Mouse (Mus musculus): ENCODE measurements around the gene C2cd4a. TPM values are rescaled to one million over a fixed set of nuclear protein-coding genes. Genes with fewer than 3 reads are reported as not detected.

Gene C2cd4a
- total RNA-seq (2015) (not detected in 2 replicates), total RNA-seq (2017) (not detected in 2 replicates)

DNA sequence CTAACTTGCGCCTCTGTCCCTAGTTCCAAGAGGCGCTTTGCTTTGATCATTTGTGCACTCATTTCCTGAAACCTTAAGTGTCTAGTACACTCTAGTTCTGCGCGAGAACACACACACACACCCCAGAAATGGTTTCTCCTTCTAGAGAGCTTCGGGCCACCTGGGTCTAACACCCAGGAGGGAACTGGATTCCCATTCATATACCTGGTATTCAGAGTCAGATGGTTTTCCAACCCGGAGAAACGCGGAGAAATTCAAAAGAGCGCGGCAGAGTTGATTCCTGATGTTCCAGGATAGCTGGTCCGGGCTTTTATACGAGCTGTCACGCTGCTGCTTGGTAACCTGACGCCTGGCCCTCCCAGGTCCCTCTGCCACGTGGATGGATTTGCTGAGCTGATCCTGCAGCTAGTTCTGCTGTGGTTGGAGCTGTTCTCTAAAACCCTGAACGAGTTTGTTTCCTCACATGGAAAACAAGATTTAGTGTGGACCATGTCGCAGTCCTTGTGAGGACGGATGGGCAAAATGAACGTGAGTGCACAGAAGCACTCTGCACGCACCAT is at the start of gene C2cd4a:
C2cd4a (minus strand) TSS at position 285 of the 560 bp plus-strand sequence.
- no peak for ATAC-seq (ENCODE audit: poor library complexity, severe bottlenecking)

DNA sequence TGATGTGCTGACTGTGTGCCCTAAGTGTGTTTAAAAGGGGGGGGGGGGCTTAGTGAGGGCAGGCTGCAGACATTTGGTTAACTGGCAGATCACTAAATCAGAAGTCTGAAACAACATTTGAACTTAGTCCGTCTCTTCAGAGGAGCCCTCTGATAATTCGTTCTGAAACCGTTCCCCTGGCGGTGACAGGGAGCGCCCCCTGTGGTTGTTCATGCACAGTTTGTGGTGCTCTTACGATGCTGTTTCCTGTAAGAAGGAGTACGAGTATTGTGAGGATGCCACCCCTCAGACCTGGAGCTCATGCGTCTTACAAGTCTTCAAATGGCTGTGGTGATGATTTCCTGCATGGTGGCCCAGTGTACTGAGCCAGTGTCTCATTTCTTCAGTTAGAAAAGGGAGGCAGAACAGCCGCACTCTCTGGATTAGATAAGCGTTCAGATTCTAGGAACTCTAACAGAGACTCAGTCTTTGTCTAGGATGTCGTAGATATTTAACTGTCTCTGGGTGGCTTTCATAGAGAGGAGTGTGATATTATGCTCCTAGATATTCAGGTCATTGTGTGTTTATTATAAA is 46.2 kb upstream of the C2cd4a start:
- no peak for ATAC-seq (ENCODE audit: poor library complexity, severe bottlenecking)

DNA sequence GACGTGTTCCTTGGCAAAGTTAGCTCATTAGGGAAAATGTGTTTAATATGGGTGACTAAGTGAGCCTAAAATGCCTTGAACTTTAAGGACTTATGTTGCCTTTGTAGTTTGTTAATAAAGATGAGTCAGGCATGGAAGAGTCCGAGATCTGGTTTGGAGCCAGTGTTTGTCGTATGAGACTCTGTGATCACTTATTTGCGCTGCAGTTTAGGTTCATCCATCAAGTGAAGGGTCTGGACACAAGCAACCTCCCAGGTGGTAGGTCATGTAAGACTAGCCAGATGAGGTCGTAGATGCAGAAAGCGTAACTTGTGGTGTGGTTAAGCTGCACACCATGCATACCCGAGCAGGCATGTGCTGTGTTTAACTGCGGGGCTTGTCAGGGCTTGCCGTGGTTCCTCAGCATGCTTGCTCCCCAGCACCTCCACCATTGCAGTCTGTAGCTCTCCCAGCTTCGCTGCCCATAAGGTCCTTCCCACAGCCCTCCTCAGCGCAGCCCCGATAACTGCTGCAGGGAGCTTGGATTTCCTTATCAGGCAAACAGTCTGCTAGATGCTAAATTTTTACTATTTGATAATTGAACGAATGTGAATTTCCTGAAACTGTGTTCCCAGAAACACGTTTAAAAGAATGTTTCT is 45.1 kb upstream of the C2cd4a start:
- no peak for ATAC-seq (ENCODE audit: poor library complexity, severe bottlenecking)

DNA sequence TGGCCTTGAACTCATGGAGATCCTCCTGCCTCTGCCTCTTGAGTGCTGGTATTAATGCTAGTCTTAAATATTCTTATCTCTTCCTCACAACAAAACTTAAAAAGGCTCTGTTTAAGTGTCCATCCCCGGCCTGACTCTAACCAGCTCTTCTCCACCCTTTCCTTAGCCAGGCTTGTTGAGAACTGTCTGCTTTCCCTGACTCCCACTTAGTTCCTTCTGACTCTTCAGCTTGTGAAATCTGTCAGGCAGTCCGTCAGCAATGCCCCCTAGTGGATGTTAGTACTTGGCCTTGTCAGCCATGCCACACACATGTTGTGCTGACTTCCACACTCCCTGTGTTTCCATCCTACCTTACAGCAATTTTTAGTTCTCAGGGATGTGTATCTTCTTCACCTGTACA is 43.2 kb upstream of the C2cd4a start:
- ATAC-seq (ENCODE audit: poor library complexity, severe bottlenecking): peak; percentile 77

DNA sequence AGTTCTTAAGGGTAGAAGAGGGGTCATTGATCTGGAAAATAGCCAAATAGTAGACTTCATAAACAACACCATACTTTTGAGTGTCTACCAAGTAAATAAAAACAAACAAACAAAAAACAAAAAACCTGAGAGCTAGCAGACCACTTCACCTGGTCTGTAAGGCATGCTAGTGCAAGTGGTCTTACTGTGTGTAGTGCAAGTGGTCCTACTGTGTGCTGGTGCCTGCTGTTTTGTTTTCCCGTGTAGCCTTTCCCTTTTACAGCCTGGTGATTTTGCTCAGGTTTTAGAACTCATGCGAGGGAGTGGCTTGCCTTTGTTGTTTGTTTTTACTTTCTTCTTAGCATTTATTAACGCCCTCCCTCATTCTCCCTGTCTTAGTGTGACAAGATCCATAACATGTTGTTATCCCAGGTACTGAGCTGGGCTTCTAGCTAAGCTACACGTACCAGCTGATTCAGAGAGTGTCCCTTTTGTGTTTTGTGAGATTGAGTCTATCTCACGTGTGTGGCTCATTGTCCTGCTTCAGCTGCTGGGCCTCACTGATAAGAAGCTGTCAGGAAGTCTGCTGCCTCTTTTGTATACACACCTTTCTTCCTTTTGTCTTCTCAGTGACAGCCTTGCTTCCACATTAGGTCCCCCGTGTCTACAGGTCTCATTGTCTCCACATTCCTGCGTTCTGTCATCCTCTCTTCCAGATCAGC is 42.5 kb upstream of the C2cd4a start:
- no peak for ATAC-seq (ENCODE audit: poor library complexity, severe bottlenecking)

DNA sequence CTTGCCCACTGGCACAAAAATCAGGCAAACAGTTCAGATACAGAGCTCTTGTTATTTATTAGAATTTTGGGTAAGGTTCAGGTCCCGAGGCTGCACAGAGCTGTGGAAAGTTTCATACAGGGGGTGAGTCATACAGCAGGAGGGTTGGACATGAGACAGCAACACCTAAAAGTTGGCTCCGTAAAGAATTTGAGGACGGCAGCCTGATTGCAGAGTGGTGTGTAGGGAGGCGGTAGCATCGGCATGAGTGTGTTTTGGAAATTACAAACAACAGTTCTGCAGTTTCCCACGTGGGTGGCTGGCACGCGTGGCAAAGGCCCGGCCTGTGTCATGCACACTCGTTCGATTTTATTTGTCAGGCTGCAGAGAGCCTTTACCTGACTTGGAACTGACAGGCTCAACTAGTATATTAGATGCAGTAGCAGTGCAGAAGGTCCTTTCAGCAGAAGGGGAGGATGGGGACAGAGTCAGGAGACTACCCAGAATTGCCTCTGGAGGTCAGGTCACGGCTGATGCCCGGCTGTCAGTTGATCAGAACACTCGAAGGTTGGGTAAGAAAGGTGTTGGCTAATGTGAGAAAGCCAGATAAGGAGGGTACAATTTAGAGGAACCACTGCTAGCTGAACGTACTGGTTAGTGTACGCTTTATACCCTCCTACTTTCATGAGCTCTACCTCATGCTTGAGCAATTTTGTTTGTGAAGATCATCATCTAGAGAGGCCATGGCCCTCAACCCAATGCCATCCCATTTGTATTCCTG is 37.7 kb upstream of the C2cd4a start:
- peak; percentile 97 for ATAC-seq (ENCODE audit: poor library complexity, severe bottlenecking)

DNA sequence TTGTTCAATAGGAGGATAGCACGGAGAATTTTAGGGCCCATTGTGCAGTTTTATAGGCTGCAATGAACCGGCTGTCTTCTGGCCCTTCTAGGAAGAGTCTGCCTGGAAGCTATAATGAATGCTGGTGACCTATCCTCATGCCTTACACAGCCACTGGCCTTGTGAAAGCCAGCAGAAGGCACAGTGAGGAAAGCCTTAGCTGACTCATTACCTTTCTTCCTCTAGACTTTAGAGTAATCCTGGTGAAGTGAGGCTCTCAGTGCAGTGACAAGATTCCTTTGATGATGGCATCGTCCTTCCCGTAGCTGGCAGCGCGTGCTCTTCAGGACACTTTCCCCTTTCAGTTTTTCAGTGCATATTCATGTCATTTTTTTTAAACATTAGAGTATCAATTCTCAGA is 35.3 kb upstream of the C2cd4a start:
- ATAC-seq (ENCODE audit: poor library complexity, severe bottlenecking): no peak

DNA sequence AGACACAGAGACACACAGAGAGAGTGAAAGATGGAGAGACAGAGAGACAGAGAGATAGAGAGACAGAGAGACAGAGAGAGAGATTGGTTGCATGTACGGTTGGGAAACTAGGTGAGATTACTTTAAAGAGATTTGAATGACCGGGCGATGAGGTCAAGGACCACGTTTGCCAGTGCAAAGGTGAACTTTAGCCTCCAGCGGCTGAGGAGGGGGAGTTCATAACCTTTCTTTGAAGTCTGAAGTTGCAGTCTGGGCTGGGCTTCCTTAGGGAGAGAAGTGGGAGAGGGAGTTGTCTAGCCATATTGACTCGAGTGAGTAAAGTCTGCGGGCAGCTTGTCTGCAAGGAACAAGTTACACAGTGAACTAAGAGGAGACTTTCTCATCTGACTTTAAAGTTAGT is 33.3 kb upstream of the C2cd4a start:
- no peak for ATAC-seq (ENCODE audit: poor library complexity, severe bottlenecking)

DNA sequence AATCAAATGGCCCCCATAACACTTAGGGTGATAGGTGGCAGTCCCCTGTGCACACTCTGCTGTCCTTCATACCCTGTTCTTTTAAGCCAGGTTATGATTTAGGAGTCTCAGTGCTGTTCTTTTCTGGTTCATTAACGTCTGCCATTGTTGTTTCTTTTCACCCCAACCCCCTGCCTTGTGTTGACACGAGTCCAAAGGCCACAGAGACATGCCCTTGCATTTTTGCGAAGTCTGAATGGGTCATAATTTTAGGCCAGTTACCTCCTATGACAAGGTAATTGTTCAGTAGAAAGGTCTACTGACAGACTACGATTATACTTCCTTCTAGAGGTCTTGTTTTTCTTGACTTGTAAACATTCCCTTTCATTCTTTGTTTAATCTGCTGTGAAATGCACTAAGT is 31.9 kb upstream of the C2cd4a start:
- no peak for ATAC-seq (ENCODE audit: poor library complexity, severe bottlenecking)

DNA sequence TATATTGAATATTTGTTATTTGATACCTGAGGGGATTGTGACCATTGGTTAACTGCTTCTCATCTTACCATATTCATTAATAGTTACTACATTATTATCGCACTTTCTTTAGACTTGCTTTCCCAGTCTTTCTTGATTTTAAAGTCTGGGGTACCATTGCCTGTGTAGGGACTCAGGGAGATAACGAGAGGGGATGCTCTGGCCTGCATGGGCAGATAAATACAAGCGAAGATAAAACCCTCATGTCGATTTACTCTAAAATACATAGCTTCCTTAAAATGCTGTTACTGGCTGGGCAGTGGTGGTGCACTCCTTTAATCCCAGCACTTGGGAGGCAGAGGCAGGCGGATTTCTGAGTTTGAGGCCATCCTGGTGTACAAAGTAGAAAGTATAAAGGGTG is 31.2 kb upstream of the C2cd4a start:
- ATAC-seq (ENCODE audit: poor library complexity, severe bottlenecking): no peak

DNA sequence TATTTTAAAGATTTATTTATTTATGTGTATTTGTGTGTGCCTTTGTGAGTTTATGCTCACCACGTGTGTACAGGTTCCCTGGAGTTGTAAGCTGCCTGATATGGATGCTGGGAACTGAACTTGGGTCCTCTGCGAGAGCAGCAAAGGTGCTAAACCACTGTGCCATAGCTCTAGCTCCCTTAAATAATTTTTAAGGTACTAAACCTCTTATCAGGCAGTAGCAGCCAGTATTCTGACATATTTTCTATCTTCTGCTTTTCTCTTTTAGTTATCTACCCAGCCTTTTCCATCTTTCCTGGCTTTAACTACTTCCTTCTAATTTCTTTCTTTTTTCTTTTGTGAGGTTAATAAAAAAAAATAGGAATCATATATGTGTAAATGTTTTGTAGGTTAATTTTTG is 28.1 kb upstream of the C2cd4a start:
- no peak for ATAC-seq (ENCODE audit: poor library complexity, severe bottlenecking)

DNA sequence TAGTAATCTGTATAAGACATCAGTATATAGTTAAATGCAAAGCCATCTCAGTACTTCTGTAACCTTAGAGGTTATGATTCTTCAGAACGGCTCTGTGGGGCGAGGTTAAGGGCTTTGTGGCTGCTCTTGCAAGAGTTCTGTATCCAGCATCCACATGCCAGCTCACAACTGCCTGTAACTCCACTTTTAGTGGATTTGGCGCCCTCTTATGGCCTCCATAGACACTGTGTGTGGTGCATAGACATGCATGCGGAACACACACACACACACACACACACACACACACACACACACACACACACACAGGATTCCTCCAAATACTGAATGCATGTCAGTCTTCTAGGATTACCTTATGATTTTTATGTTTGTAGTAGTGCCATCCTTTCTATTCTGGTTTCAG is 19.0 kb upstream of the C2cd4a start:
- ATAC-seq (ENCODE audit: poor library complexity, severe bottlenecking): peak; percentile 66; the same call in 1 of the 2 replicates

DNA sequence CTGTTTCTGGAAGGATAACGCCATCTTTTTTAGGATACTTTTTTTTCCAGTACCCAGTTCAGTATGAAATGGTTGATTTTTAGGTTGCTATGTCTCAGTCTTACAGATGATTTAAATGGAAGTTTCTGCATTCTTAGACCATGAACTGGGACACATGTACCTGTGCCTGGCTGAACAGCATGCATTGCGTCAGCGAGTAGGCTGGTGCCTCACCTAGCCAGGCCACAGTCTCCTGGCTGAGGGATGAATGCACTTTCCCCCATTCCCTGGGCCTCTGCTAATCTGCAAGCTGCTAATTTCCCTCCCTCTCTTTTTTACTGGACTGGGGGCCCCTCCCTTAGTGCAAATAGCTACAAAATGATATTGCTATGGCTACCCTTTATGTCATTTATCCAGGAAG is 17.7 kb upstream of the C2cd4a start:
- no peak for ATAC-seq (ENCODE audit: poor library complexity, severe bottlenecking)

DNA sequence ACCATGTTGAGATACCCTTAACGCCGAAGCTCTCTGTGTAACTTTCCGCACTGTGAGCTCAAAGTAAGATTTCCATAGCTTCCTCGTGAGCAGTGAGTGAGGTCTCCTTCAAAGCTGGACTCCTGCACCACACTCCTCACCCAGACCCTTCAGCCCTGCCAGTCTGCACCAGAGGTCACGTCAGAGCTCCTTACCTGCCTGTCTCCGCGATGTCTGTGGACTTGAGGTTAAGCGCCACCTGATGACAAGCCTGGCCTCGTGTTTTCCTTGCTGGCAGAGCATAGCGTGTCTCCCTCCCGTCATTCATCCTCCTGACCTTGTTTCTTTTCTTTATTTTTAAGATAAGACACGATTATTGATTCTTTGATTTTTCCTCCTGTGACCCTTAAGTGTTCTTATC is 17.3 kb upstream of the C2cd4a start:
- ATAC-seq (ENCODE audit: poor library complexity, severe bottlenecking): no peak

DNA sequence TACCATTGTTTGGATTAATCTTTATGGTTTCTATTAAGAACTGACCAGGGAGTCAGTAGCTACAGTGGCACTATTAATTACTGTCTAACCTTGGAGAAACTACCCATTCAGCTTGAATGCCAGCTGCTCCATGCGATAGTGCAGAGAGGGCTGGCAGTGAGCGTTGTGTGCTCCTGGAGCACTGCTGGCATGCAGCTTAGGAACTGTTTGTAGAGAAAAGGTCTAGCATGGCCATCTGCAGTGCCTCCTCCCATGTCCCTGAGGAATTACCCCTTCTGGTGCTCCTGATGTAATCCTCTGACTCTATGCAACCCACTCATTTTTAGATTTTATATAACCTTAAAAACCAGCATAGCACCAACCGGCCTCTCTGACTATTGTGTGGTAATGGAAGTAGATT is 15.5 kb upstream of the C2cd4a start:
- ATAC-seq (ENCODE audit: poor library complexity, severe bottlenecking): no peak

DNA sequence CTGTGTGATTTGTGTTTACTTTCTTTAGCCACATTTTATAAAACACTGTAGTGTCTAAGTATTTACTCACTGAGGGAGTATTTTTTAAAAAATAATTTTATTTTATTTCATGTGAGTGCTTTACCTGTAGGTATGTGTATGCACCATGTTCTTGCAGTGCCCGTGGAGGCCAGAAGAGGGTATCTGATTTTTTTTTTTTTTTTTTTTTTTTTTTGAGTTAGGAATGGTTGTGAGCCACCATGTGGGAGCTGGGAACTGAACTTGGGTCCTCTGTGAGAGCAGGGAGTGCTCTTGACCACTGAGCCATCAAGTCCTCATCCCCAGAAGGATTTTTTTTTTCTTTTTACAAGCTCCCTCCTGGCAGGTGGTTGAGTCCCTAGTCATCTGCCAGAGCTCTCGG is 14.0 kb upstream of the C2cd4a start:
- no peak for ATAC-seq (ENCODE audit: poor library complexity, severe bottlenecking)

DNA sequence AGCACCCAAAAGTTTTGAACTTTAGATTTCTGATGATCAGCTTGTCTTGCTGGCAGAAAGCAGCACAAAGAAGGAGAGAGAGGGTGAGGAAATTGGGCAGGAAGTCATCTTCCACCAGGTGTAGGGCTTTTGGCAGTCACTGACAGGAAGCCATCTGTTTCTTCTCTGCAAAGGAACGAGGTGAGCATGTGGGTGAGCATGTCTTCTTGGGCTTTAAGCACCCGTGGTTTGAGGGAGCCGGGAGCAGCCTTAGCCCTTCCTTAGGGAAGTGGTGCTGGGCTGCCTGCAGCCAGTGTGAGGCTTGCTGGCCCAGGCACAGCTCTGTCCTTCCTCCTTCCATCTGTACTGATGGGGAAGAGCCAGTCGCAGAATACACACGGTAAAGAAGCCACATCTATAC is 13.5 kb upstream of the C2cd4a start:
- peak; percentile 42 for ATAC-seq (ENCODE audit: poor library complexity, severe bottlenecking)

DNA sequence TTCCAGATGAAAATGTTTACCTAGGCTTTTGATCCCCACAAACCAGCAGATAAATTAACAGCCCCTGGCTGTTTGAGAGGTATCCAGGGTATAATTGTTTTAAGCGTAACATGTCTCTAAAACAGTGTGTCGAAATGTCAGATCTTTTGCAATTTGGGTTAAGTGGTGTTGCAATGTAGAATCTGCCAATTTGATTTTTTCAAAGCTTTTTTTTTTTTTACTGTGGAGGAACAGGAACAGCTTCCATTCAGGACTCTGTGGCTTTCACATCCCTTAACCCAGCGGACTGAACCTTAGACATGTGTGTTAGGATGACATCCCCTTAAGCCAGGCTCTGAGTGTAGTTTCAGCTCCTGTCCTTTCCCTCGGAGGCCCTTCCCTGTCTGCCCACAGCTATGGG is 12.9 kb upstream of the C2cd4a start:
- peak; percentile 73 for ATAC-seq (ENCODE audit: poor library complexity, severe bottlenecking)

DNA sequence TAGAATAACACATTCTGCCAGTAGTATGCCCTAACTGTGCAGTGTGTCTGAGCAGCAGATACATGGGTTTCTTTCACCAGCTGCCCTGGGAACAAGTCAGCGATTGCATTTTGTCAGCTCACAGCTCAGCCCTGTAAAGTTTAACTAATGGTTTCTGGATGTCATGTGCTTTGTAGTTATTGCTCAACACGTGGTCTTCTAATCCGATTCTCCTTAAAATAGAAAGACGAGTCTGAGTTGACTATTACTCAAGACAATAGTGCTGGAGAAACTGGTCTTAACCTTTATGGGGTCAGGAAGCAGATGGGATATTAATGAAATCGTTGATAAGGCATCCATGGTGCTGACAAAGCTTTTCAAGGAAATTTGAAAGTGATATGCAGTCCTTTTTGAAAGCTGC is 10.7 kb upstream of the C2cd4a start:
- no peak for ATAC-seq (ENCODE audit: poor library complexity, severe bottlenecking)

DNA sequence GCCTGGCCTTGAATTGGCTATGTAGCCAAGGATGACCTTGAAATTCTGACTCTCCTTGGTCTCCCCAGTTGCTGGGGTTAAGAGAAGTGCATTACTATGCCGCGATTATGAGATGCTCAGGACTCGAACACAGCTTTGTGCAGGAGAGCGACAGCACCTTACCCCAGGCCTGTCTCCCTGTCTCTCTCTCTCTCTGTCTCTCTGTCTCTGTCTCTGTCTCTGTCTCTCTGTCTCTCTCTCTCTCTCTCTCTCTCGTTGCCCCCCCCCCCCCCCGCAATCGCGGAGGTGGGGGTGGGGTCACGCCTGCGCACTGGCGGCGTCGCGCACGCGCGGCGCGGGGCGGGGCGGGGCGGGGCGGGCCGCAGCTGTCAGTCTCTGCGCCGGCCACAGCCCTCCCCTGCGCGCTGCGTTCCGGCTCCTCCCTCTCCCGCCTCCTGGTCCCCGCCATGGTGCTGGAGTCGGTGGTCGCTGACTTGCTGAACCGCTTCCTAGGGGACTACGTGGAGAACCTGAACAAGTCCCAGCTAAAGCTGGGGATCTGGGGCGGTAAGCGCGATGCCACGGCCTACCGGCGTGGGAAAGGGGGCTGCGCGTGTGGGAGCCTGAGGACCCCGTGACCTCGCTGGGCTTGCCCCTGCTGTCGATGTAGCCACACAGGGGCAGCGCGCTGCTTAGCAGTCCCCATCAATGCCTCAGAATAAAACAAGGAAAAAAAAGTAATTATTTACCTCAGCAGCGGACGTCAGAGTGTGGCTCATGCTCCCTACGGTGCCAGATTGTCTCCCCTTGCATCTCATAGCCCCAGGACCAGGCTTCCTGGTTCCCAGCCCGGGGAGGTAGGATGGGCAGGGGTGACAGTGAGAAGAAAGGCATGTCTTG is 8.1 kb upstream of the C2cd4a start, which contains the start of gene Vps13c:
Vps13c (plus strand) TSS at position 416 of the 879 bp plus-strand sequence.
- ATAC-seq (ENCODE audit: poor library complexity, severe bottlenecking): peak; percentile 78
